Mouse (Mus musculus) T-cell, adult 66 days (primary cell): ENCODE results near the gene Speer1. TPM values are rescaled to one million over a fixed set of nuclear protein-coding genes. Genes with fewer than 3 reads are reported as not detected.

Source experiments
- total RNA-seq, 2 experiments: library from RNA; stranded (reverse); gene quantifications; 3 replicates in 1 of 2; 4 replicates in 1 of 2; pipeline ENCODE4 v1.2.4; 2023

The Speer1 gene
- total RNA-seq = not detected

DNA sequence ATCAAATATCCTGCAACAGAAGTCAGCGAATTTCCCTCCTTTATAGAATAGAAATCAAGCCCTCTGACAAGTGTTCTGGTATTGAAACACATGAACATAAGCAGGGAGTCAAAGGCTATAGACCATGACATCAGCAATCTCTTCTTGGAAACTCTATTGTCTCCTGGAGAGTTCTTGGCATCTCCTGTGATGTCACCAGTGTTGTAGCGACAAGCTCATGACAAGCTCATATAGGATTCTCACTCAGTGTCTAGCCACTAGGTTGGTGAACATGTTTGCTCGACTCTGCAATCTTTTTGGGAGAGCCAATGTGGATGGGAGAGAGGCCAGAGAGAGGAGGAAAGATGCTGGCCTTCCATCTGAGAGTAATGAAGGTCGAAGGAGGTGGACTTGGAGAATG lies at the start of gene Speer1:
Gene Speer1, plus strand, starts transcription at position 301 of the 400 bp plus-strand sequence.

Other genes with a start within 250 kb of the Speer1 start
- gene Gm8879, start 213.9 kb upstream of the Speer1 start, total RNA-seq = not detected
- not detected for gene Gm5861, start 158.4 kb upstream of the Speer1 start, total RNA-seq
- gene Gm8890, start 85.5 kb upstream of the Speer1 start, total RNA-seq = not detected
- gene Gm8897, start 74.9 kb downstream of the Speer1 start, total RNA-seq = not detected
- not detected for gene Gm8906, start 161.2 kb downstream of the Speer1 start, total RNA-seq